Mouse (Mus musculus) midbrain, embryonic 10.5 days (tissue): Measurements from ENCODE around the gene Atg101. TPM values are rescaled to one million over a fixed set of nuclear protein-coding genes. Genes with fewer than 3 reads are reported as not detected.

Experiments
- polyA plus RNA-seq: library from polyadenylated mRNA; unstranded; fragments of >200 nt; fragmentation: Nextera tagmentation; extraction: Ambion mirVana; gene quantifications from 2 replicates; pipeline ENCODE4 v1.2.1, GENCODE M21; 2016

Atg101 gene
- polyA plus RNA-seq, 1 experiment from 2014 or later = 80.8 TPM

Other genes starting within 250 kb of the Atg101 start
- not detected in 2 replicates for gene Gm47841, start 236.9 kb upstream of the Atg101 start, polyA plus RNA-seq
- gene Fignl2, start 205.7 kb upstream of the Atg101 start, polyA plus RNA-seq = 0.88 and 1.7 TPM in 2 replicates
- gene Ankrd33, start 168.5 kb upstream of the Atg101 start, polyA plus RNA-seq = not detected in 2 replicates
- gene Acvrl1, start 155.8 kb upstream of the Atg101 start, polyA plus RNA-seq = 8.9 and 10.7 TPM in 2 replicates
- gene Acvr1b, start 110.2 kb upstream of the Atg101 start, polyA plus RNA-seq = 5.4 and 7.0 TPM in 2 replicates
- 3.2 and 4.2 TPM in 2 replicates for gene Grasp, start 60.1 kb upstream of the Atg101 start, polyA plus RNA-seq
- 2.8 and 2.9 TPM in 2 replicates for gene Nr4a1, start 30.0 kb upstream of the Atg101 start, polyA plus RNA-seq
- 0.06 and 0.22 TPM in 2 replicates for gene 6030408B16Rik, start 8.9 kb downstream of the Atg101 start, polyA plus RNA-seq
- 0.06 TPM in 1 of 2 replicates, not detected in the other for gene Krt80, start 85.9 kb downstream of the Atg101 start, polyA plus RNA-seq
- 9.7 and 11.4 TPM in 2 replicates for gene Krt7, start 126.8 kb downstream of the Atg101 start, polyA plus RNA-seq
- gene Krt87, start 154.5 kb downstream of the Atg101 start, polyA plus RNA-seq = 0.05 TPM in 1 of 2 replicates, not detected in the other
- not detected in 2 replicates for gene Krt88, start 163.5 kb downstream of the Atg101 start, polyA plus RNA-seq
- not detected in 2 replicates for gene Krt81, start 179.5 kb downstream of the Atg101 start, polyA plus RNA-seq
- gene Krt86, start 189.2 kb downstream of the Atg101 start, polyA plus RNA-seq = not detected in 2 replicates
- 0.07 TPM in 1 of 2 replicates, not detected in the other for gene Krt83, start 207.2 kb downstream of the Atg101 start, polyA plus RNA-seq
- gene Gm49425, start 233.0 kb downstream of the Atg101 start, polyA plus RNA-seq = not detected in 2 replicates
- not detected in 2 replicates for gene Krt84, start 248.5 kb downstream of the Atg101 start, polyA plus RNA-seq